Mouse (Mus musculus) common myeloid progenitor, adult 5-6 weeks (primary cell): ENCODE measurements around the gene Gfi1b. TPM values are rescaled to one million over a fixed set of nuclear protein-coding genes. Genes with fewer than 3 reads are reported as not detected.

Experiments
- ATAC-seq: replicated peaks from 2 replicates; pipeline ENCODE4 v1.8.0; 2016; ENCODE audit warnings: low read depth, mild to moderate bottlenecking, moderate TSS enrichment, inconsistent platforms; ENCODE audit not compliant: poor library complexity, severe bottlenecking
- total RNA-seq: library from RNA; stranded (forward); fragments of 200-1000, 187-1606 nt; gene quantifications from 2 replicates; pipeline ENCODE4 v1.2.3, GENCODE M21; 2017

Gene Gfi1b
- total RNA-seq, 1 experiment from 2014 or later, result 30.7 TPM

GRCm38 (mm10) chr2:28603542-28603941, 18.2 kb downstream of the Gfi1b start:
- ATAC-seq, result no peak

DNA sequence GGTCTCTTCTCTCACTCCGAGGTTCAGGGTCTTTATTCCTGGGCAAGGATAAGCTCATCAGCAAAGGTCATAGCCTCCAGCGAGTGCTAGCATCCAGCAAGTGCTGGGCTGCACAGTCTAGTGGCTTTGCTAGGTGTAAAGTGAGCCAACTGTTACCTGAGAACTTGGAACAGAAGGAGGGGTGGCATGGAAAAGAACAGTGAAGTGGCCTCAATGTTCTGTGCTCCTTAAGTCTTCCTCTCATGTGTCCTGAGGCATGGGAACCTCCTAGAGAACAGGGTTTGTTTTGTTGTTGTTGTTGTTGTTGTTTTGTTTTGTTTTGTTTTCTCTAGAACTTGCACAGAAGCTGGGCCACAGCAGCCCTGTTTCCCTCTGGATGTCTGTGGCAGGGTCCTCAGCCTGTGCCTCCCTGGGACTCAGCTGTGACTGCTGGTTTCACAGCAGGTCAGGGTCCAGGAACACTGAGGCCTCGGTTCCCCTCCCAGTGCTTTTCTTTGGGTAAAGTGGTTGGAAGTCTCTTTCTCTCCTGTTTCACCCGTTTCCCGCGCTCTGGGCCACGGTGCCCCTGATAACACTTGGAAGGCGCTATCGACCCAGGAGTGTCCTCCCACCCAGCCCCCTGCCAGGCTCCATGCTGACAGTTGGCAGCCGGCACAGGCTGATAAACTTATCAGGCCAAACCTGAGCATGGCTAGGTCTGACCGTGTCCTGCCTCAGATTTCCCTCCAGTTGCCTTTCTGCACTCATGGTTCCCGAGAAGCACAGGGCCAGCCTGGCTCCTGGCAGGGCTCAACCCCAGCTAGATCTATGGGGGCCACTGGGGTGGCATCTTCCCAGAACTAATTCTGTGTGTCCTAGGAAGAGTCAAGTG, 19.8 kb downstream of the Gfi1b start:
- ATAC-seq, result peak; percentile 23; the same call in 1 of the 2 replicates

- ATAC-seq, result no peak
Observed at GRCm38 (mm10) chr2:28599569-28599900, 22.2 kb downstream of the Gfi1b start.

DNA sequence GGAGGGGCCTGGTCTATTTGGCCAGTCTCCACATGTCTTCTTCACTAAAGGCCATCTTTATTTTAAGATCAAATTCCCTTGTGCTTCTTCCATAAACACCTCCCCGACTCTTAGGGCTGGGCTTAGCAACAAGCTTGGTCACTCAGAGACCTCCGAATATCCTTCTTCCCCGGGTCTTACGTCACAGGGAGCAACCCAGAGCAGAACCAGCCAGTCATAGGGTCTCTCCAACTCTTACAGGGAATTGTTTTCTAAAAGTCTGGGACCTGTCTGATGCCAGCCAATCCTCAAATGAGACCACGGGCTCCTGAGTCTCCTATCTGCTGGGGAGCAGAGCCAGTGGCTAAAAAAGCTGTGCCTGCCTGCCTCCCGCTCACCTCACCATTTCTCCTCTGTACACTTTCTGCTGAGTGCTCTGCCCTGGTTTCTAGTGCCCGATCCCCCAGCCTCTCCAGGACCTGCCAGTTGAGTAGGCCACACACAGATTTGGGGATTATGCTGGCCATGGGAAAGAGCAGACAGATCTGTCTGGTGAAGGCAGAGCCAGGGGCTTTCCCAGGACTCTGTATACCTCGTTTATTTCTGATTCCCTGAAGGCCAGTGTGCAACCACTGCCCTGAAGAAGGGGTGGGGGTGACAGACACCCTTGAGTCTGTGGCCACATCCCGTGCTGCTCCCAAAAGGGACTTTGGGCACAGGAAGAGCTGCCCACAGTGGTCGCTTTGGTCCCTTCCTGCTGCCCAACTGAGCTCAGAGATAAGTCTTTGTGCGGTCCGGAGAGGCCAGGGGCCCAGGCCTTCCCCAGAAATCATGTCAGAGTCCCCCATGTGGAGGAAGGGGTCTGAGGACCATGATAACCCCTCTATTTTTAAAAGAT, 22.9 kb downstream of the Gfi1b start:
- ATAC-seq, result peak; percentile 48

GRCm38 (mm10) chr2:28597733-28598547, 23.8 kb downstream of the Gfi1b start:
- ATAC-seq, result peak; percentile 59

- ATAC-seq, result no peak
Observed at GRCm38 (mm10) chr2:28596998-28597397, 24.8 kb downstream of the Gfi1b start.

DNA sequence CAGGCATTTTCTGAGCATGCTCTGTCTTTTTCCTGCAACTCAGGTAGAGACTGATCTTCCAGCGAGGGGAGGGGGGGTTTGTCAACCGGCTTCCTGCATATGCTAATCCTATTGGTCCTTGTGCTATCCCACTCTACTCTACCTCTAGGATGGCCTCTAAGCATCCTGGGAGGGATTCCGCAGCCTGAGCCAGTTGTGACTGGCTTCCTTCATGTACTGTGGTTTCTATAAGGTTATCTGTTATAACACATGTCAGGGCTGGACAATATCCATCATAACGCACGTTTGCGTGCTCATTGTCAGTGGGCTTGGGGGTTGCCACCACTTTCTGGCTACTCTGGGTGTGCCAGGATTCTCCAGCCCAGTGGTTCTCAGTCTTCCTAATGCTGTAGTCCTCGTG, 25.8 kb downstream of the Gfi1b start:
- ATAC-seq, result no peak

DNA sequence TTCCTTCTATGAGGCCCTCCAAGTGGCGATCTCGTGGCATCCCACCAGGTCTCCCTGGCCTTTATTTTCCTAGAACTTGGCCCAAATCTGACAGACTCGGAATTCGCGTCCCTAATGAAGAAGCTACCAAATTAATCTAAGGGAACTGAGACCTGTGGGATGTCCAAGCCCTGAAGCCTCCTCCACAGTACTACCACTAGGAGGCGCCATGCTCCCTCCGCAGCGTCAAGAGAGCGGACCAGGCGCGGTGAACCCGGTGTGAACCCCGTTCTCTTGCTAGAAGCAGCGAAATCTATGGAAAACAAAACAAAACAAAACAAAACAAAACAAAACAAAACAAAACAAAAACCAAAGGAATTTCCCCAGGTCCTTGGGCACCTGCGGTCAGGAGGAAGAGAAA, 29.0 kb downstream of the Gfi1b start:
- peak; percentile 58 for ATAC-seq

GRCm38 (mm10) chr2:28591479-28591878, 30.3 kb downstream of the Gfi1b start:
- ATAC-seq, result peak; percentile 54

- ATAC-seq, result no peak
Observed at GRCm38 (mm10) chr2:28588574-28588973, 33.2 kb downstream of the Gfi1b start.

GRCm38 (mm10) chr2:28585730-28586129, 36.1 kb downstream of the Gfi1b start:
- no peak for ATAC-seq

GRCm38 (mm10) chr2:28585043-28585571, 36.7 kb downstream of the Gfi1b start:
- peak; percentile 74 for ATAC-seq

GRCm38 (mm10) chr2:28583651-28584050, 38.1 kb downstream of the Gfi1b start, which contains the start of gene Gtf3c5:
Gene Gtf3c5 (minus strand): TSS chr2:28583751.
- no peak for ATAC-seq

DNA sequence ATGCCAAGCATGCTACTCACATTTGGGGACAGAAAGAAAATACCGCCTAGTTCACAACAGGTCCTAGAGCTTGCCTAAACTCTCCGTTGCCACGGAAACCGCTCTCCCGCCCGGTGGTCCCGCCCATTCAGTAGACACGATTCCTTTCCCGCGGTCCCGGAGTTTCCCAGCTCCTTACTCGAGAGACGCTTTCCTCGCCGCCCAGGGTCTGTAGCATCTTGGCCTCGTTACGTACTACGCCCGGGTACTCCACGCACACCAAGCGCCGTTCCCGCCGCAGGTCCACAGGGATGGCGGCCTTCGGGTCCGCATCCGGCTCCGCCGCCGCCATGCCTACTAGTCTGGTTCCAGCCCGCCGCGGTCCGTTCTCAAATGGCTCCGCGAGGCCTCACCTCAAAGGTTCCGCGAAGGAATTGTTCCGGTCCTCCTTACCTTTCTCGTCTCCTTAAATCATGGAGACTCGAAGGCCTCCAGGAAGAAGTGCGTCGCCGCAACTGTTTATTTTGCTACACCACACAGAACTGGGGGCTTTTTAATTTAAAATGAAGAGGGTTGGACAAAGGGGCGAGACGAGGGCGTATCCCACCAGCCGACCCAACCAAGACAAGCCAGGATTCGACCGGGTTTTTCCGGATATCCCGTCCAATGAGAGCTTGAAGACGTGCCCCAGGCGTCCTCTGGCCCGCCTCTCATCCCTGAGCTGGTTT, 39.0 kb downstream of the Gfi1b start:
- ATAC-seq, result peak; percentile 87

- 0 out of 2 replicates have a peak, but pooled peaks have one; percentile 26 for ATAC-seq
Observed at GRCm38 (mm10) chr2:28578003-28578402, 43.8 kb downstream of the Gfi1b start.

DNA sequence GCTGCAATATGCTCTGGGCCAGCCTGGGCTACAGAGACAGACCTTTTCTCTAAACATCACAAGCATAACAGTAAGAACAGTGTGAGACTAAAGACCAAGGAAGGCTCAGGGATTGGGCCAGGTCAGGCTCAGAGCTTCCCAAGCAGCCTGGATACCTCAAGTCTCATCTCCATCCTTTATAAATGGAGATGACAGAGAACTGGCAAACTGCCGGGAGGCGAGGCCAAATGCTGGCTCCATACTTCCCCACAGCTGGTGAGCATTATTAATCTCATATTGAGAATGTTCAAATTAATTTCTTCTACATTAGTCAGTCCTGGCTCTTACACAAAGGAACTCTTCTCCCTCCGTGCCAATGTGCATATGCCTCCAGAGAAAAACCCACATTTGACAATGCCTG, 45.0 kb downstream of the Gfi1b start:
- no peak for ATAC-seq

GRCm38 (mm10) chr2:28575341-28575740, 46.4 kb downstream of the Gfi1b start:
- ATAC-seq, result no peak

GRCm38 (mm10) chr2:28569903-28570302, 51.9 kb downstream of the Gfi1b start:
- ATAC-seq, result no peak

DNA sequence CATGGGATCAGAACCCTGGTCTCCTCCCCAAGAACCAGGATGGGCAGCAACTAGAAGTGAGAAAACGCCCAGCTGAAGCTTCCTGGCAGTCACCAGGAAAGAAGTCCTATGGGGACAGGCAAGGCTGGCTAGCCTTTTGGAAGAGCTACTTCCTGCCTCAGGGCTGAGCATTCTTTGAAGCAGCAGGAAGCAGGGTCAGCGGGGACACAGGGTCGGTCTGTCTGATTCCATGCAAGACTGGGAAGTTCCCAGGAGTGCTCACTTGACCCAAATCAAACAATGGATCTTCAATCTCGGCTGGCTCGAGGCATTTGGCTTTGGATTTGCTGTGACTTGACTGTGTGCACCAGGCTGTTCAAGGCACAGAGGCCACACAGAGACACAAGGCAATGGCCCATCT, 55.2 kb downstream of the Gfi1b start:
- no peak for ATAC-seq
